Mouse (Mus musculus): ENCODE measurements around the gene Gm3676.
"Not testable (repeated sequence)": the region's sequence is repeated elsewhere in the genome, so short reads cannot be mapped to it uniquely, and the experiment has no call there.

The Gm3676 gene

DNA sequence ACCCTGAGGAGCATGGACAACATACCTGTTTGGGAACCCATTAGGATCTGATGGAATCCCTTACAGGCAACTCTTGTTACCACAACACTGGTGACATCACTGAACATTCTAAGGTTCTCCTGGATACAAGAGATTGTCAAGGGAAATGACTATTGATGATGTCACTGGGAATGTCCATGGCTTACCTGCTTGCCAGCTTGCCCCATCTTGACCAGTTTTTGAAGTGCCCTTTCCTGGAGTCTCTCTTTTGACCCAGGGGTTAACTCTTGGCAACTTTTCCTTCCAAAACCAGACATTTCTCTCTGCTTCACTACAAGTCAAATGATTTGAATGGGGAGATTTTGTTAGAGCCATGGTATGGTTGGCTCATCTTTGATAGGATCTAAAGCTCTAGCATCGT is at the start of gene Gm3676:
TSS of gene Gm3676 (minus strand) at position 101 of the 400 bp plus-strand sequence.
- not testable (repeated sequence) for DNase-seq

DNA sequence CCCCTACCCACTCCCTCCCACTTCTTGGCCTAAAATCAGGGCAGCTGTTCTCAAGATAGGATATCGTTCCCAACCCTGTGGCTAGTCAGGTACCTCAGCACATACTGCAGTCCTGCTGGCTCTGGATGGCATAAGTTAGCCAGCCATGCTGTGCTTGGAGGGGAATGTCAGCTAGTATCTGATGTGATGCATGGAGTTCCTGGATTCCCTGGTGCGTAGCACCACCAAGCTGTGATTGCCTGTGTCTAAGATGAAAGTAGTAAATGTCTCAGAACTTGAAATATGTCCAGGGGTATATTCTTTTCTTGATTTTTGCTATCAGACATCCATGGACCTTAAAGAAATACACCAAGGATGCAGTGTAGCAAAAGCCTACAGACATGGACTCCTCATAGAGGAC is 1.9 kb upstream of the Gm3676 start:
- not testable (repeated sequence) for DNase-seq

DNA sequence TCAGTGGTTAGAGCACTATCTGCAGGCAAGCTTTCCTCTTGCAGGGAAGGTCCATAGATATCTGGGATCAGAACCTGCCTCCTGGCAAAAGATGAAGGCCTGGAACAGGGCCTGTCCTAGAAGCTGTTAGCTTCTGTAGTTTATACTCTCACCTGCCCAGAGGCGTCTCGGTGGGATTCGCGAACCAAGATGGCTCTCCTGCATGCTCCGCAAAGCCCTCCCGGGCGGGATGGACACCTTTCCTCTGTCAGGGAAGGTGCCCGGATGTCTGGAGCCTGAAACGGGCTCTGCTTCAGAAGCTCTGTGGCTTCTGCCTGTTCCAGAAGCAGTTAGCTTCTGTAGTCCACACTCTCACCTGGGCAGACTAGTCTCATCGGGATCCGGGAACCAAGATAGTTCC is 16.1 kb downstream of the Gm3676 start:
- peak in 1 of 2 experiments; percentile 8 for DNase-seq

DNA sequence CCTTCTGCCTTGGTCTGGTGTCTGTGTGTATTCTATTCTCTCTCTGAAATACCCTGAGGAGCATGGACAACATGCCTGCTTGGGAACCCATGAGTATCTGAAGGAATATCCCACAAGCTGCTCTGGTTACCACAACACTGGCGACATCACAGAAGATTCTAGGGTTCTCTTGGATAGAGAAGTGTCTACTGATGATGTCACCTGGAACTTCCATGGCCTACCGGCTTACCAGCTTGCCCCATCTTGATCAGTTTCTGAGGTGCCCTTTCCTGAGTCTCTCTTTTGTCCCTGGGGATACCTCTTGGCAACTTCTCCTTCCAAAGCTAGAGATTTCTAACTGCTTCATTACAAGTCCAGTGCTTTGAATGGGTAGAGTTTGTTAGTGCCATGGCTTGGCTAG is 21.8 kb downstream of the Gm3676 start, which contains the start of gene Gm3072:
TSS of gene Gm3072 (minus strand) at position 101 of the 400 bp plus-strand sequence.
- DNase-seq: not testable (repeated sequence)

DNA sequence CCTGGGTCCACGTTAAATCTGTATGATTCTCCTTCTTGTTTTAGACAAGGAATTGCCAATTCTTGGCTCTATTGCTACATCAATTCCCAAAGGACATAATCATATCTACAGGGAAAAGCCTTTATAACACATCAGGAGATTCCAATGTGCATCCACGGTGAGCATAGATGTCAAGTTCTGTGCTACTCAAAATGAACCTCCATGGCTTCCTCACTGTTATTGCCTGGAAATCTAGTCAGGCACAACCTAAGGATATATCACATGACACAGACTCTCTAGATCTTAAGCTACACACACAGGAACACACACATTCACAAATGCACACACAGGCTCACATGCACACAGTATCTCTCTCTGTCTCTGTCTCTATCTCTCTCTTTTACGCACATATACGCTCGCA is 23.8 kb downstream of the Gm3676 start:
- DNase-seq: not testable (repeated sequence)

DNA sequence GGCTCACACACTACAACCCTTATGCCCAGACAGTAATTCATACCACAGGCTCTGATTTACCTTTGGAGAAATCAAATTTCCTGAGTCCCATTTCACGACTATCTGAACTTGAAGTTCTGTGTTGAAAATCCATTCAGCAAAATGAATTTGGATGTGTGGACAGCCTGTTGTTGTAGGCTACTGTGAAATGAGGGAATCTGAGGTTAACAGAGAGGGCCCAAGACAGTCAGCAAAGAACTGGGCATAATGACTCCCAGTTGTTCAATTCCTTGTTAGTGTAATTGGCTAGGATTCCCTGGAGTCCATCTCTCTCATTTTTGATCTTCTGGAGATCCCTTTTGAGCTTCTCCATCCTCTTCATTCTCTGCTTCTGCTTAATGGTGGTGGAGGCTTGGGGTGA is 35.6 kb downstream of the Gm3676 start:
- not testable (repeated sequence) for DNase-seq

DNA sequence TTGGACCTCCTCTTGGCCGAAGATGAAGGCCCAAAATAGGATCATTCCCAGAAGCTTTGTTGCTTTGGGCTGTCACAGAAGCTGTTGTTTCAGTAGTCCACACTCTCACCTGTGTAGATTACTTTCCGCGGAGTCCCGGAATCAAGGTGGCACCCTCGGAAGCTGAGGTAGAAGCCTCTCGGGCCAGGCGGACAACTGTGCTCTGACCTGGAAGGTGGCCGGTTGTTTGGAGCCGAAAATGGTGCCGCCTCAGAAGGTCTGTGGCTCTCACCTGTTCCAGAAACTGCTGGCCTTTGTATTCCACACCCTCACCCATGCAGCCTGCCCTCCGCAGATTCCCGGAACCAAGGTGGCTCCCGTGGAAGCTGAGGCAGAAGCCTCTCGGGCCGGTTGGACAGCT is 45.4 kb downstream of the Gm3676 start:
- DNase-seq: not testable (repeated sequence)

Data from thymus, postnatal 36 days (tissue).